Mouse (Mus musculus): Measurements from ENCODE around the gene Usp32.
A peak's percentile ranks its signal among the peaks of the same experiment; 100 is the strongest.

The Usp32 gene

DNA sequence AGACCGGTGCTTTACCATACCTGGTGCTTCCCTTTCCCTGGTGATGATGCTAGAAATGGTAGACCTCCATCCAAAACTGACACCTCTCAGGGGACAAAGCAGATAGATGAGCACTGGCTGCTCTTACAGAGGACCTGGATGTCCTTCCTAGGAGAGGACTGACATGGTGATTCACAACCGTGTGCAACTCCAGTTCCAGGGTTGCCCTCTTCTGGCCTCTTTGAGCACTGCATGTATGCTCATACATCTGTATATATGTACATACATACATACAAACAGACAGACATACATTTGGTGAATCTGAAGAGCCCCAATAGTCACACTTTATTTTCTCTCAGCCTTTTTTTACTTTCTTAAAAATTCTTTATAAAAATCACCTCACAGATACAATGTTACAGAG is 161.8 kb downstream of the Usp32 start:
- DNase-seq: peak; percentile 51

DNA sequence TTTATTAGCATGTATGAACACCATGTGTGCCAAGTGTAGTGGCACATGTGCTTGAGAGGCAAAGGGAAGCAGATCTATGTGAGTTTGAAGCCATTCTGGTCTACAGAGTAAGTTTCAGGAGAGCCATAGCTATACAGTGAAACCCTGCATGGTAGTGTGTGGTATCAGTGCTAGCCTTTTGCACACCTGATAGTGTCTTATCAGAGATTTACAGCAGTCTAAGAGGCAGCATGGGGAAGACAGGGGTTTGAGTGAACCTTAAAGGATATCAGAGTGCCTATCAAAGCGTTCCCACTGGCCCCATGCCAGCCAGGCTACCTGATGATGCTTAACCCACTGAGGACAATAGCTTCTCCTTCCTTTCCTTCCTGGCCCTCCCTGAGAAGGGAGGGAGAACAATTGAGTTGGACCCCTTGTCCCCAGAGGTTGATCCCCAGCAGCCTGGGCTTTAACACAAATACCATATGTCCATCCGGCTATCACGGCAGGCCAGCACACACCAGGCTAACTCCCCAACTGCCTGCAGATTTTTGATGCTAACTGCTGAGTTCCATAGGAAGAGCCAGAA is 162.5 kb downstream of the Usp32 start:
- DNase-seq: no peak

DNA sequence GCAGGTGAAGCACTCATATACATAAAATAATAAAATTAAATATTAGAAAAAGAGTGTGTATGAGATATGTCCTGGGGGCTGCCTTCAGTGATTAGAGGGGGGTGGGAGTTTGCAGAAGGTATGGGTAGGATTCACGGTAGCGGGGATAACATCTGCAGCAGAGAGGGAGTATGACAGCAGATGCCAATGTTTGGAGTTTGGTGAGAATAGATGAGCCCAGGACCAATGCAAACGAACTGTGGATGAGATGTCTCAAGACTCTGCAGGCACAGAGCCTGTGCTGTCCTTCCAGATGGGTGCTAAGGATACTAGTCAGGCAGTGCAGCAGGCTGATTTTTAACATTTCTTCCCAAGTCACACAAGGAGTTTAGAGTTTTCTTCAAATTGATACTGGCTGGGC is 163.3 kb downstream of the Usp32 start:
- no peak for DNase-seq

- DNase-seq: no peak
These were observed 165.4 kb downstream of the Usp32 start for GRCm38 (mm10) chr11:84974582-84974981.

DNA sequence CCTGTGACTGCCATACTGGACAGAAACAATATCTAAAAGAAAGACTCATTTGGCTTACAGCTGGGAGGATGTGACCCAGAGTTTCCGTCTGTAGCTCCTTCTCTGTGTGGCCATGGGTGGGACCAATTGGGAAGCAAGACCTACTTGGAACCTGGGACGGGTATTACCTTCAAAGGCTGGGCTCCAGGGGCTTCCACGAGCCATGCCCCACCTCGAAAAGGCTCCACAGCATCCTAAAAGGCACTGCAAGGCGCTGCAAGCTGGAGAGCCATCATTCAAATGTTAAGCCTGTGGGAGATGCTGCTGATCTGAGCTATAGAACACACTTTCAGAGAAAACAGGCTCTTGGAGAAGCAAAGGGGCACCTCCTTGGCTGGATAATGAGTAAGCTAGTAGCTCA is 166.3 kb downstream of the Usp32 start:
- DNase-seq: no peak

- no peak for DNase-seq
These were observed 167.9 kb downstream of the Usp32 start for GRCm38 (mm10) chr11:84972067-84972466.

DNA sequence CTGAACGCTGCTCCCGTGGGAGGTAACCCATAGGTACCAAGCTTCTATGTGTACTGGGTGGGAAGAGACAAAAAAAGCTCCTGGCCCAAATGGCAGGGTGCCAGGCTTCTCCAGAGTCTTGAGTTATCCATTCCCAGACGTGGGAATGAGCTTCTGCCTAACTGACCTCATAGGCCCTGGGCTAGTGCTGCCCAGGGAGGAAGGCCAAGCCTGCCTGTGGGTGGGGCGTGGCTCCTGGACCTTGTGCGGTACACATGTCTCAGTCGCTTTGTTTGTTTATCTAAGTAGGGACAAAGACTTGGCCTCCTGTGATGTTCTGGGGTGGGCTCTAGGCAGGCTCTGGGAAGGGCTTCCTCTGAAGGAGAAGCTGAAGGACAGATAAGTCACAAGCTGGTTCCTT is 171.2 kb downstream of the Usp32 start:
- DNase-seq: no peak

- DNase-seq: no peak
These were observed 171.7 kb downstream of the Usp32 start for GRCm38 (mm10) chr11:84968309-84968708.

DNA sequence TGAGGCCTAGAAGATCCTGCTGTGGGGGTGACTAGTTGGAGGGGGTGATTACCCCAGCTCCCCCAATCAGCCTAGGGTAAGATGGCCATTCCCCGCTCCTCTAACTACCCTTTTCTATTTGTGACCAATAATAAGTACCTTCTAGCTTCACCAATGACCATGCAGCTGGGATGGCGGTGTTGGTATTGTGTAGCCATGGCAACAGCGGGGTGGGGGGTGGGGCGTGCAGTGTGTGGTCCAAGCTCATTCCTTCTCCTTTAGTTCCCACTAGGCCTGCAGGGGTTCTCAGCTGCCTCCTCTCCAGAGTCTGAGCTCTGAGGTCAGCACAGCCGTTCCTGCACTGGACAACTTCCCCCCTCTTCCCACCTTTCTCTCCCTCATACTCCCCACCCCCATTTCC is 172.8 kb downstream of the Usp32 start:
- DNase-seq: no peak

GRCm38 (mm10) chr11:84966696-84967095 is 173.3 kb downstream of the Usp32 start:
- no peak for DNase-seq

DNA sequence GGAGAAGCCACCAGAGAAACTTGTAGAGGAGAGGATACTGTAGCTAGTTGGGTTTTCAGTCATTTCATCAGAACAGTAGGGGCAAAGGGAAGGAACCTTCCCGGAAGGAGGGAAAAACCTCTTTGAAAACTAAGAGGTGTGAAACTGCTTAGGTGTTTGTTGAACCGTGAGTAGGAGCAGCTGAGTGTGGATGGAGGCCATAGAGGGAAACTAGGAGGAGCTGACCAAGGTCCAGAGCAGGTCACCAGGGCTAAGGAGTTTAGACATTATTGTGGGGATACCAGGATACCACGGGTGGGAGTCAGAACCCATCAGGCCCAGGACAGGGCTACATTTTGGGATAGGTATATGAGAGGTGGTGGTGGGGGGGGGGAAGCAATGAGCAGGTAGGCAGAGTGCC is 176.4 kb downstream of the Usp32 start:
- no peak for DNase-seq

GRCm38 (mm10) chr11:84962536-84962935 is 177.4 kb downstream of the Usp32 start:
- DNase-seq: no peak

GRCm38 (mm10) chr11:84961571-84961970 is 178.4 kb downstream of the Usp32 start:
- DNase-seq: no peak

DNA sequence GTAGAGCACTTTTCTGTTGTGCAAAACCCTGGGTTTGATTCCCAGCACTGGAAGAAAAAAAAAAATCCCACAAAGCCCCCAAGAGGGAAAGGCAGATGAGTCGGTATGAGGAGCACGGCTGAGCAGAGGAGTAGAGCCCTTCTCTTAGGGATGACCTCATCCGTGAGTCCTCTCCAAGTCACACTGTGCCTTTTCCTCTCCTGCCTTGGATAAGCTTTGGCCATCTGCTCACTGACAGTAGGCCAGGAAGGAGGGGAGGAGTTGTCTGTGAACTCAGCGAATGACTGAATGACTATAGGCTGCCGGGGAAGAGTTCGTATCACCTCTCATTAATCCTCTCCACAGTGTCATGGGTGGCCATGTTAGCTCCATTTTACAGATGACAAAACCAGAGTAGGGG is 179.2 kb downstream of the Usp32 start:
- DNase-seq: no peak

- no peak for DNase-seq
These were observed 179.7 kb downstream of the Usp32 start for GRCm38 (mm10) chr11:84960291-84960690.

- DNase-seq: no peak
These were observed 180.2 kb downstream of the Usp32 start for GRCm38 (mm10) chr11:84959701-84960181.

- DNase-seq: no peak
These were observed 180.8 kb downstream of the Usp32 start for GRCm38 (mm10) chr11:84959181-84959580.

- DNase-seq: no peak
These were observed 181.7 kb downstream of the Usp32 start for GRCm38 (mm10) chr11:84958271-84958630.

GRCm38 (mm10) chr11:84957591-84958270 is 182.2 kb downstream of the Usp32 start, which contains the start of gene Car4:
Gene Car4 (plus strand): TSS chr11:84957786.
- no peak for DNase-seq

DNA sequence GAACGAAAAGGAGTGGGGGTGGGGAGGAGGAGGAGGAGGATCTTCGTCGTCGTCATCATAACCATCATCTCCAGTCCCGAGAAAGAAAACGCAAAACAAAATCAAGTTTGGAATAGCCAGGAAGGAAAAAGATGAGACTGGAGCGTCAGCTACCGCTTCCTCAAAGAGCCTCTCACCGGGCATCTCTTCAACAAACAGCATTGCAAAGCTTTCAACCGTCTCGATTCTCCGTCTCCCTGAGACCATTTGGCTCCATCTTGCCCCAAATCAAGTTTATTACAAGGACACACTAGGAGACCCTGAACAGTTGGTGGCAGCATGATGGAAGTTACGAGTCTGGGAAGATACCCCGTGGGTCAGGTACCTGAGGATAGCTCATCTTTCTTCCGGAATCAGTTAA is 182.8 kb downstream of the Usp32 start:
- DNase-seq: no peak

- no peak for DNase-seq
These were observed 183.6 kb downstream of the Usp32 start for GRCm38 (mm10) chr11:84956400-84956799.

- DNase-seq: no peak
These were observed 187.3 kb downstream of the Usp32 start for GRCm38 (mm10) chr11:84952611-84953010.

DNA sequence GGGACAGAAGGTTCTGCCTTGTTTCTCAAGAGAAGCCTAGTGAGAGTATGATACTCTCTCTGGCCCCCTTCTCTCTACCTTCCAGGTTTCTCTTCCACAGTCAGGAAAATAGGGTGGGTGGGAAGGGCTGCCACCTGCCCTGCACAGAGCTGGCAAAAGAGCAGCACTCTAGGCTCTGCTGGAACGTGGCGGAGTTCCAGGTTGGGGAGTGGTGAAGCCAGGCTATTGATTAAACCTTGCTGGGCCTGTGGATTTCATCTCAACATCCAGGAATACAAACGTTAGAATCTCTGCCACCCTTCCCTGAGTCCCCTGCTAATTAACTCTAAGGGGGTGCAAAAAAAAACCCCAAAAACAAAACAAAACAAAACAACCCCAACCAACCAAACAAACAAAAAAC is 191.4 kb downstream of the Usp32 start:
- no peak for DNase-seq

GRCm38 (mm10) chr11:84948114-84948513 is 191.8 kb downstream of the Usp32 start:
- no peak for DNase-seq

DNA sequence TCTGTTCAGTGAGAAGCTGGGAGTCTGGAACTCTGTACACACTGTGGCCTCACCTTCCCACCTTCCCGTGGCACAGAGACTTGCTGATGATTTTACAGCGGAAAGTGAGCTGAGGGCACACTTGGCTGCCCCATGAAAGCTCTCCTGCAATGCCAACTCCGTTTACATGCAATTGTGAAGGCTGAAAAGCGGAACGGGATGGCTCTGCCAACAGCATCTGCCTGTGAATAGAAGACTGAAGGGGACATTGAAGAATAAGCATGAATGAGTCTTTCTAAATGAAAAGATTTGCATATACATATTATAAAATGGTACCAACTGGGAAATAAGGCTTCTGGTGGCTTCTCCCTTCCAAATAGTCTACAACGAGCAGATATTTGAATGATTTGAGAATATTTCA is 192.8 kb downstream of the Usp32 start:
- no peak for DNase-seq

All from liver (tissue).